Mouse (Mus musculus): ENCODE measurements around the gene Galnt12. TPM values are rescaled to one million over a fixed set of nuclear protein-coding genes. Genes with fewer than 3 reads are reported as not detected.

Gene Galnt12
- polyA plus RNA-seq, 1 experiment, result not detected

DNA sequence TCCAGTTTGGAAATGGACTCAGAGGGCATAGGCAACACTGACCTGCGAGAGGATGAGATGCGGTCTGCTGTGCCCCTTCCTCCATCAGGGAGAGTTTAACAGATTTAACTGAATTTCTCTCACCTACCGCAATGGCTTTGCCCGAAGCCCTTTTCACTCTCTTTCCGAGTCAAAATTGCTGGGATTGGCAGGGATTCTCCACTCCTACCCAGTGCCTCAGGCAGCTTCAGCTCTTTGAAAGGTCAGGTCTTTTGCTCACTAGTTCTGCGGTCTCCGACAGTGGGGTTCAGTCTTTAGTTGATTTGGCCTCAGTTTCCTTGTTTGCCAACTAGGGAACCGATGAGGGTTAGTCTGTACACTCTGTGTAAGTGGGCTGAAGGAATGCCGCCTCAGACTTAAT lies 1.5 kb downstream of the Galnt12 start:
- no peaks in the 10 kb centered on the region for H3K79me2 ChIP-seq (ENCODE audit: control insufficient read depth, insufficient read depth)
- H3K4me3 ChIP-seq, result no peak overlapping the region
- H3K36me3 ChIP-seq (ENCODE audit: control insufficient read depth, insufficient read depth), result no peaks in the 10 kb centered on the region
- TF ChIP-seq TCF12 (IDR thresholded peaks at IDR 0.05; ENCODE audit: insufficient read depth, poor library complexity, severe bottlenecking) (no peak), TCF3 (IDR thresholded peaks at IDR 0.05; ENCODE audit: insufficient read length, low read depth) (no peak), REST (IDR thresholded peaks at IDR 0.05; ENCODE audit: insufficient read depth, insufficient read length) (no peak), CEBPB (IDR thresholded peaks at IDR 0.05; ENCODE audit: insufficient read depth, poor library complexity, severe bottlenecking) (no peak), MYOG (IDR thresholded peaks at IDR 0.05; ENCODE audit: control insufficient read depth in 1 of 3, insufficient read depth in 1 of 3, insufficient read length in 2 of 3, low read depth in 2 of 3) (no peak), POLR2A (IDR thresholded peaks at IDR 0.05; ENCODE audit: insufficient read length, low read depth) (no peak), SRF (IDR thresholded peaks at IDR 0.05; ENCODE audit: control insufficient read depth, insufficient read length, low read depth) (no peak), MAX (IDR thresholded peaks at IDR 0.05; ENCODE audit: low read depth) (no peak), E2F4 (IDR thresholded peaks at IDR 0.05; ENCODE audit: insufficient read depth) (no peak), MYOD1 (IDR thresholded peaks at IDR 0.05; ENCODE audit: control insufficient read depth in 1 of 3, insufficient read length in 2 of 3, low read depth in 2 of 3) (no peak), USF1 (IDR thresholded peaks at IDR 0.05; ENCODE audit: low read depth) (no peak), POLR2AphosphoS2 (IDR thresholded peaks at IDR 0.05; ENCODE audit: insufficient read length, low read depth) (no peak)
- H3K27me3 ChIP-seq (ENCODE audit: control insufficient read depth, insufficient read depth, insufficient read length), result peaks cover 14% of the 10 kb centered on the region
- no peak overlapping the region for H3K4me2 ChIP-seq (ENCODE audit: low read depth)
- H3ac ChIP-seq (ENCODE audit: control insufficient read depth, insufficient read length), result no peak overlapping the region

DNA sequence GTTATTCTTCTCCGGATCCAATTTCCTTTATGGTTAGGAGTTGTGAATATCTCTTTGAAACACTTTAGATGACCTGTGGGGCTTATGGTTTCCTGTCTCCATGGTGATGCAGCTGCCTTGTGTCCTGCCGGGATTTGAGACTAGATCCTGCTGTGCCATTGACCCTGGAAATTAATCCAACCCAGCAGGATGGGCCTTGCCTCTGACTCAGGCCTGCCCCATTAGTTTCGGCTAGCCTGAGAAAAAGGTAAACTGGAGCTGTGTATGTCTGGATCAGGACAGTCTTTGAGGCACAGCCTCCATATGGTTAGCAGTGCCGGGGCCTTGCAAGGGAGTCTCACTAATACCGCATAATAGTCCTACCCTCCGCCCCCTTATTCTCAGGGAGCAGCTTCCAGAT lies 1.9 kb downstream of the Galnt12 start:
- no peaks in the 10 kb centered on the region for H3K79me2 ChIP-seq (ENCODE audit: control insufficient read depth, insufficient read depth)
- no peak for TF ChIP-seq E2F4 (IDR thresholded peaks at IDR 0.05; ENCODE audit: insufficient read depth)
- no peak for TF ChIP-seq TCF3 (IDR thresholded peaks at IDR 0.05; ENCODE audit: insufficient read length, low read depth)
- no peak for TF ChIP-seq MYOD1 (IDR thresholded peaks at IDR 0.05; ENCODE audit: control insufficient read depth in 1 of 3, insufficient read length in 2 of 3, low read depth in 2 of 3)
- TF ChIP-seq POLR2AphosphoS2 (IDR thresholded peaks at IDR 0.05; ENCODE audit: insufficient read length, low read depth), result no peak
- no peak for TF ChIP-seq CEBPB (IDR thresholded peaks at IDR 0.05; ENCODE audit: insufficient read depth, poor library complexity, severe bottlenecking)
- no peak for TF ChIP-seq REST (IDR thresholded peaks at IDR 0.05; ENCODE audit: insufficient read depth, insufficient read length)
- TF ChIP-seq MAX (IDR thresholded peaks at IDR 0.05; ENCODE audit: low read depth), result no peak
- TF ChIP-seq POLR2A (IDR thresholded peaks at IDR 0.05; ENCODE audit: insufficient read length, low read depth), result no peak
- no peak for TF ChIP-seq USF1 (IDR thresholded peaks at IDR 0.05; ENCODE audit: low read depth)
- no peak for TF ChIP-seq TCF12 (IDR thresholded peaks at IDR 0.05; ENCODE audit: insufficient read depth, poor library complexity, severe bottlenecking)
- no peak for TF ChIP-seq MYOG (IDR thresholded peaks at IDR 0.05; ENCODE audit: control insufficient read depth in 1 of 3, insufficient read depth in 1 of 3, insufficient read length in 2 of 3, low read depth in 2 of 3)
- TF ChIP-seq SRF (IDR thresholded peaks at IDR 0.05; ENCODE audit: control insufficient read depth, insufficient read length, low read depth), result no peak
- peaks cover 14% of the 10 kb centered on the region for H3K27me3 ChIP-seq (ENCODE audit: control insufficient read depth, insufficient read depth, insufficient read length)
- H3K4me3 ChIP-seq, result no peak overlapping the region
- no peak overlapping the region for H3K4me2 ChIP-seq (ENCODE audit: low read depth)
- H3K36me3 ChIP-seq (ENCODE audit: control insufficient read depth, insufficient read depth), result no peaks in the 10 kb centered on the region
- no peak overlapping the region for H3ac ChIP-seq (ENCODE audit: control insufficient read depth, insufficient read length)

DNA sequence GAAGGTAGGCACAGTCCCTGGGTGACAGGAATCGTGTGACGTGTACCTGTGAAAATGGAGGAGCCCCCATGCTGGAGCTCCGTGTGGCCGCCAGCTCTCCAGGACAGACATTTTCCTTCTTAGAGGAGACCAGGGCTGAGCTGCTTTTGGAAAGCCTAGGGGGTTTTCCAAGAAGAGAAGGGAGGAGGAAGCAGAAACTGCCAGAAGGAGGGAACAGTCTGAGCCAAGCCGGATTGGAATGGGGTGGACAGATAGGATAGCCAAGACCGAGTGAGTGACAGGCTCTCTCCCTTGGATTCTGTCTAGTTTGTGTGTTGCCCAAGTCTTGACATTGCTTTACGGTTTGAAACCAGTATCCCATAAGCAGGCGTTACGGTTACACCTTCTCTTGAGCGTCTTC lies 11.9 kb downstream of the Galnt12 start:
- no peaks in the 10 kb centered on the region for H3K27me3 ChIP-seq (ENCODE audit: control insufficient read depth, insufficient read depth, insufficient read length)
- no peak overlapping the region for H3K4me2 ChIP-seq (ENCODE audit: low read depth)
- no peaks in the 10 kb centered on the region for H3K79me2 ChIP-seq (ENCODE audit: control insufficient read depth, insufficient read depth)
- no peaks in the 10 kb centered on the region for H3K36me3 ChIP-seq (ENCODE audit: control insufficient read depth, insufficient read depth)
- H3ac ChIP-seq (ENCODE audit: control insufficient read depth, insufficient read length), result no peak overlapping the region
- no peak overlapping the region for H3K4me3 ChIP-seq
- no peak for TF ChIP-seq CEBPB (IDR thresholded peaks at IDR 0.05; ENCODE audit: insufficient read depth, poor library complexity, severe bottlenecking)

DNA sequence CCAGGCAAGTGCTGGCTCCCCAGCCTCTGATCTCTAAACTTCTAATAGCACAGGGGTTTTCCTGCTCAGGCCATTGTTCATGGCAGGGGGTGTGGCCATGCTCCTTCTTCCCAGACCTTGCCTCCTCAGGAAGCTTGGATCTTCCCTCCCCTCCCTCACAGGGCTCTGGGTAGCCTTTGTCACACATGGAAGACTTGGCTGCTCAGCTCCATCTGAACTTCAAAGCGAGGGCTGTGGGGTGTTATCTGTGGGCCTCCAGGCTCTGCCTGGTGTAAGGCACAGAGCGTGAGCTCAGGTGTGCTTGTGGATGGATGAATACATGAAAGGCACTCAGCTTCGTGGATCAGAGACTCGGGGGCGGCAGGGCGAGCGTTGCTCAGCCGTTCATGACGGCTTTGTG lies 20.2 kb downstream of the Galnt12 start:
- TF ChIP-seq E2F4 (IDR thresholded peaks at IDR 0.05; ENCODE audit: insufficient read depth) (no peak), MAX (IDR thresholded peaks at IDR 0.05; ENCODE audit: low read depth) (no peak), REST (IDR thresholded peaks at IDR 0.05; ENCODE audit: insufficient read depth, insufficient read length) (no peak), USF1 (IDR thresholded peaks at IDR 0.05; ENCODE audit: low read depth) (no peak), CEBPB (IDR thresholded peaks at IDR 0.05; ENCODE audit: insufficient read depth, poor library complexity, severe bottlenecking) (no peak), TCF12 (IDR thresholded peaks at IDR 0.05; ENCODE audit: insufficient read depth, poor library complexity, severe bottlenecking) (no peak), POLR2AphosphoS2 (IDR thresholded peaks at IDR 0.05; ENCODE audit: insufficient read length, low read depth) (no peak), MYOD1 (IDR thresholded peaks at IDR 0.05; ENCODE audit: control insufficient read depth in 1 of 3, insufficient read length in 2 of 3, low read depth in 2 of 3) (no peak), TCF3 (IDR thresholded peaks at IDR 0.05; ENCODE audit: insufficient read length, low read depth) (no peak), SRF (IDR thresholded peaks at IDR 0.05; ENCODE audit: control insufficient read depth, insufficient read length, low read depth) (no peak), MYOG (IDR thresholded peaks at IDR 0.05; ENCODE audit: control insufficient read depth in 1 of 3, insufficient read depth in 1 of 3, insufficient read length in 2 of 3, low read depth in 2 of 3) (no peak), POLR2A (IDR thresholded peaks at IDR 0.05; ENCODE audit: insufficient read length, low read depth) (no peak)
- H3K4me3 ChIP-seq, result no peak overlapping the region
- no peak overlapping the region for H3K4me2 ChIP-seq (ENCODE audit: low read depth)
- H3K27me3 ChIP-seq (ENCODE audit: control insufficient read depth, insufficient read depth, insufficient read length), result no peaks in the 10 kb centered on the region
- no peak overlapping the region for H3ac ChIP-seq (ENCODE audit: control insufficient read depth, insufficient read length)
- no peaks in the 10 kb centered on the region for H3K79me2 ChIP-seq (ENCODE audit: control insufficient read depth, insufficient read depth)
- H3K36me3 ChIP-seq (ENCODE audit: control insufficient read depth, insufficient read depth), result no peaks in the 10 kb centered on the region

DNA sequence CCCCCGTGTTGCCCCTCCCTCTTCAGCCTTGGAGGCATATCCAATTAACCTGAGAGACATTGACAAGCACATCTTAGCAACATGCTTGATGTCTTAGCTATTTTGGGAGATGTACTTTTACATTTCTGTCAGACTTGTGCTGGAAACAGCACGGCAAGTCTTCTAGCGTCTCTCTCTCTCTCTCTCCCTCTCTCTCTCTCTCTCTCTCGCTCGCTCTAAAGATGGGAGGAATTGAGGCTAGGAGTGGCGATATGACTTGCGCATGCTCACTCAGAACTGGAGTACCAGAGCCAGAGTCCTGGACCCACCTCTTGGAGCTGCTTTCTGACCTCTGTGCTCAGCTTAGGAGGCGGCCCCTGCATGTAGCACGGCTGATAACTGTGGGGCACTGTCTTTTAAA lies 20.9 kb downstream of the Galnt12 start:
- TF ChIP-seq CEBPB (IDR thresholded peaks at IDR 0.05; ENCODE audit: insufficient read depth, poor library complexity, severe bottlenecking) (no peak), MAX (IDR thresholded peaks at IDR 0.05; ENCODE audit: low read depth) (no peak), MYOG (IDR thresholded peaks at IDR 0.05; ENCODE audit: control insufficient read depth in 1 of 3, insufficient read depth in 1 of 3, insufficient read length in 2 of 3, low read depth in 2 of 3) (no peak)
- no peaks in the 10 kb centered on the region for H3K27me3 ChIP-seq (ENCODE audit: control insufficient read depth, insufficient read depth, insufficient read length)
- H3K4me2 ChIP-seq (ENCODE audit: low read depth), result no peak overlapping the region

More for the DNA sequence above, 20.9 kb downstream of the Galnt12 start:
- Histone ChIP-seq H3K36me3 (ENCODE audit: control insufficient read depth, insufficient read depth) (no peaks in the 10 kb centered on the region), H3K79me2 (ENCODE audit: control insufficient read depth, insufficient read depth) (no peaks in the 10 kb centered on the region), H3K4me3 (no peak overlapping the region), H3ac (ENCODE audit: control insufficient read depth, insufficient read length) (no peak overlapping the region)

All from myocyte (in vitro differentiated cells).